Mouse (Mus musculus): ENCODE measurements around the gene Vps37d.
"Not testable (repeated sequence)": the region's sequence is repeated elsewhere in the genome, so short reads cannot be mapped to it uniquely, and the experiment has no call there.

Gene Vps37d

DNA sequence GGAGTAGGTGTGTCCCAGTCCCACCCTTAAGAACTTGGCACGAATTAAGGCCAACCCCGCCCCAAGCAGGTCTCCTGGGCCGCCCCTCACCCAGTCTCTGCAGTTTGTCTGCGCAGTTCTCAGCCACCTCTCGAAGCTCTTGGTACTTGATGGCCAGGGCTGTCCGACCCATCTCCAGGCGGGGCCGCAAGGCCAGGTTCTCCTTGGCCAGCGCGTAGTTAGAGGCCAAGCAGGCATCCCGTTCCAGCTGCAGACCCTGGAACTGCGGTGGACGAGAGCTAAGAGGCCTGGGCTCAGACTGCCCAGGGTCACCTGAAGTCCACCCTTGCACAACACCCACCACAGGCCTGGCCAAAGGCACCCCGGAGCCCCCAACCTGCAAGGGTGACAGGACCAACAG is 1.7 kb downstream of the Vps37d start:
- ATAC-seq (ENCODE audit: insufficient number of reproducible peaks, low FRiP score, low TSS enrichment): no peak

DNA sequence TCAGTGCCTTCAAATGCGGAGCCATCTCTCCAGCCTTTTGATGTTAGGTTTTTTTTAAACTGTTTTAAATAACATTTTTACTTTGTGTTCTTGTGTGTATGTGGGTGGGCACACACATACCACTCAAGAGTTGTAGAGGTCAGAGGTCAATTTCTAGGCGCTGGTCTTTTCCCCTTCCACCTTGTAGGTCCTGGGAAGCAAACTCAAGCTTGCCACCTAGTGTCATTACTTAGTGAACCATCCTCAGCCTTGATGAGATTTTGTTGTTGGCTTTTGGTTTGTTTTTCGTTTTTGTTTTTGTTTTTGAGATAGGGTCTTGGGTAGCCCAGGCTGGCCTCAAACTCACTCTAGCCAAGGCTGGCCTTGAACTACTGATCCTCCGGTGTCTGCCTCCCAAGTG is 2.4 kb downstream of the Vps37d start:
- no peak for ATAC-seq (ENCODE audit: insufficient number of reproducible peaks, low FRiP score, low TSS enrichment)

DNA sequence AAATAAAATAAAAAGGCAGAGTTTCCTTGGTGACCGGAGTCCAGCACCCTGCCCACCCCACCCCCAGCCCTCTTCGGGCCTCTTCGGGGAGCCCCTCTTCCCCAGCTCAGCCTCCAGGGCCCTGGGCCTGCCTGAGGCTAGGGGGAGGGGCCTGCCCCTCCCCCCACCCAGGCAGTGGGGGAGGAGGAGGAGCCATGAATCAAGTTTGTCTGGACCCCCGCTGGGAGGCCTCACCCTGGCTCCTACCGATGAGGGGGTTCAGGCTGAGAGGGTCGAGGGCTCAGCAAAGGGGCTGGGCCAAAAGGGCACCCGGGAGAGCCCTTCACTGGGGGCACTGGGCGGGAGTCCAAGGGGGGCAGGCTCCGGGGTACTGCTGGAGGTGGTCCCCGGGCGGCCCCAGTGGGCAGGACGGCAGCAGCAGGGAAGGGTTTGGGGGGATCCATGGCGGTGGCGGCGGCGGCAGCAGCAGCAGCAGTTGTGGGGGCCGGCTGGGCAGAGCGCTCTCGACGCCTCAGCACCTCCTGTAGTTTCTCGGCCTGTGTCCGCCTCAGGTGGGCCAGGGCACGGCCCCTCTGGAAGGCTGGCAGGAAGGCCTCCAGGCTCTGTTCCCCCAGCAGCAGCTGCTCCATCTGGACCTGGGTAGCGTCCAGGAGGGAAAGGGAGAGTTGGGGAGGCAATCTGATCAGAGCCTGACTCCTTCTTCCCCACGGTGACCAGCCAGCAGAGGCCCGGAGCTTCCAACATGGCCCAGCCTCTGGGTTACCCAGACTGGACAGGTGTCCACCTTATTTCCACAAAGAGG is 4.5 kb downstream of the Vps37d start:
- no peak for ATAC-seq (ENCODE audit: insufficient number of reproducible peaks, low FRiP score, low TSS enrichment)

DNA sequence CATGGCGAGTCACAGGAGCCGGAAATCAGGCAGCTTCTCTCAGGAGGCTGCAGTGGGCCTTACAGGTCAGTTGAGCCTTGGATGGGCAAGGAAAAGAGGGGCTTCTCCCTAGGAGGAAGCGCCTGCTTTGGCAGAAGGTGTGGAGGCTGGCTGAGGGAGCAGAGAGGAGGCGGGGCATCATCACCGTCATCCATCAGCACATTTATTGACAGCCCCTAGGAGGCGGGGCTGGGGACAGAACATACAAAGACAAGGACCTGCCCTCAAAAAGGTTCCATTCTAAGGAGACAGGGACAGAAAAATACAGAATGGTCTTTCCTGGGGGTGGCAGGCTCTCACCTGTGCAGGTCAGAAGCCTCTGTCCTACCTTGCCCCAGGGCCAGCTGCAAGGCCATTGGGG is 5.3 kb downstream of the Vps37d start:
- ATAC-seq (ENCODE audit: insufficient number of reproducible peaks, low FRiP score, low TSS enrichment): no peak

DNA sequence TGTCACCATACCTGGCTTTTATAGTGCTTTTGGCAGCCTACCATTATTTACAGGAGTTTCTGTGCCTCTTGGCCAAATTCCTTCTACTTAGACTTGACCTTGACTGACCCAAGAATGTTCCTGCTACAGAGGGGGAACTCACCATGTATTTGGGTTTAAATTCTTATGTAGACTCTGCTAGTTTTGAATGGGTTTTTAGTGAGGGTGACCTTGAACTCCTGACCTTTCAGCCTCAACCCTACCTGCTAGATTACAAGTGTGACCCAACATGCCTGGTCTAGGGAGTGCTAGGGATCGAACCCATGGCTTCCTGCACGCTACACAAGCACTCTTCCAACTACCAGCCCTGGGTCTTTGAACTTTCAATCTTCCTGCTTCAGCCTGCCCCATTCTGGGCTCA is 6.0 kb downstream of the Vps37d start:
- ATAC-seq (ENCODE audit: insufficient number of reproducible peaks, low FRiP score, low TSS enrichment): no peak

DNA sequence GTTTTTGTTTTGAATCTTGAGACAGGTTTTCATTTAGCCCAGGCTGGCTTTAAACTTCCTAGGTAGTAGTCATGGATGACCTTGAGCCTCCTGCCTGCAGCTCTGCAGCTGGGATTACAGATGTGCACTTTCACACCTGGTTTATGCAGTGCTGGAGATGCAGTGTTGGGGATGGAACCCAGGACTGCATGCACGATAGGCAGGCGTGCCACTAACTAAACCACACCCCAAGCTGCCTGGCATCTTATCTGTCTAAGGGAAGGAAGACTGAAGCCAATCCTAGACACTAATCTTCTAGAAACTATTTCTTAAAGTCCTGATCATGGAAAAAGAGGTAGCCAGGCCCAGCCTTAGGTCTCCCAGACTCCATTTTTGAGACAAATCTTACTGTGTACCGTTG is 7.6 kb downstream of the Vps37d start:
- ATAC-seq (ENCODE audit: insufficient number of reproducible peaks, low FRiP score, low TSS enrichment): no peak

DNA sequence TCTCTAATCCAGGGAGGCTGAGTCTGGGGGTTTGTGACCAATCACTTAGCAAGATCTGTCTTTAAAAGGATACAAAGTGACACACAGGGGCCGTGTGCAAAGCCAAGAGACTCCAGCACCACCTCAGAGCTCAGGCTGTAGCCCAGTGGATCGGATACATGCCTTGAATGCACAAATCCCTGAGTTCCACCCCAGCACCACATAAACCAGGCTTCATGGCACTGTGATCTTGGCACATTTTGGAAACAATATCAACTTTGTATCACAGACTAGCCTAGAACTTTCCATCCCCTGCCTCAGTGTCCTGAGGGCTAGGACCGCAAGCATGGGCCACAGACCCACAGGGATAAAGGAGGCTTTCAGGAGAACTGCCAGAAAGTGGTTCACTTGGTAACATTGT is 12.1 kb downstream of the Vps37d start:
- no peak for ATAC-seq (ENCODE audit: insufficient number of reproducible peaks, low FRiP score, low TSS enrichment)

DNA sequence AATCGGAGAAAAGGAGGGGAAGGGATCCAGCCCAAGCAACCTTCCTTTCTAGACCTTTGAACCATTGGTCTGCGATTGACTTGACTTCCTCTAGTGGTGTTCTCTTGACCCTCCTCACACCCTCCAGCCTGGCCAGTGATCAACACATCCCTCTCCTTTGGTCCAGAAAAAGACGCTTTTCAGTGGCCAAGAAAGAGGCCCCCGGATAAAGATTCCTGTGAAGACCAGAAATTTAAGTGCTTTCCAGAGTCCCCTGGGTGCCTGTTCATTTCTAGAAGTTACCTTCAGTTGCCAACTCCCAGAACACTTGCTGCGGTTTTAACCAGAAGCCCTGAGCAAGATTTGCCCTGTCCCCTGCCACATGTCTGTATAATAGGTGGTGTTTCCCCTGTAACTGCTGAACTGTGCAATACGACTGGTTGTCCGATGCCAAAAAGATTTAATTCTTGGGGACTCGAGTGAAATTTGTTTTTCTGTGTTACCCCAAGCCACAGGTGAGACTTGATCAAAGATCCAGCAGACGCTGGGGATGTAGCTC is 13.1 kb downstream of the Vps37d start, which contains the start of gene Bud23:
Gene Bud23, minus strand, starts transcription at position 51 of the 538 bp plus-strand sequence.
- ATAC-seq (ENCODE audit: insufficient number of reproducible peaks, low FRiP score, low TSS enrichment): not testable (repeated sequence)

DNA sequence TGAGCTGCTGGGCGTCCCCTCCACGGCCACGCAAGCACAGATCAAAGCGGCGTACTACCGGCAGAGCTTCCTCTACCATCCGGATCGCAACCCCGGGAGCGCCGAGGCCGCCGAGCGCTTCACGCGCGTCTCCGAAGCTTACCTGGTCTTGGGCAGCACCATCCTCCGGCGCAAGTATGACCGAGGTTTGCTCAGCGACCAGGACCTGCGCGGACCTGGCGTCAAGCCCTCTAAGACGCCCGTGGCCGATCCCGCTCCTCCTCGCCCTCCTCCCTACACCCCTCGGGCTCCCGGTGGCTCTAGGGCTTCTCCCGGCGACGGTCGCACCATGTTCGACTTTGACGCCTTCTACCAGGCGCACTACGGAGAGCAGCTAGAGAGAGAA is 13.7 kb downstream of the Vps37d start:
- peak; percentile 38; the same call in 1 of the 2 replicates for ATAC-seq (ENCODE audit: insufficient number of reproducible peaks, low FRiP score, low TSS enrichment)

DNA sequence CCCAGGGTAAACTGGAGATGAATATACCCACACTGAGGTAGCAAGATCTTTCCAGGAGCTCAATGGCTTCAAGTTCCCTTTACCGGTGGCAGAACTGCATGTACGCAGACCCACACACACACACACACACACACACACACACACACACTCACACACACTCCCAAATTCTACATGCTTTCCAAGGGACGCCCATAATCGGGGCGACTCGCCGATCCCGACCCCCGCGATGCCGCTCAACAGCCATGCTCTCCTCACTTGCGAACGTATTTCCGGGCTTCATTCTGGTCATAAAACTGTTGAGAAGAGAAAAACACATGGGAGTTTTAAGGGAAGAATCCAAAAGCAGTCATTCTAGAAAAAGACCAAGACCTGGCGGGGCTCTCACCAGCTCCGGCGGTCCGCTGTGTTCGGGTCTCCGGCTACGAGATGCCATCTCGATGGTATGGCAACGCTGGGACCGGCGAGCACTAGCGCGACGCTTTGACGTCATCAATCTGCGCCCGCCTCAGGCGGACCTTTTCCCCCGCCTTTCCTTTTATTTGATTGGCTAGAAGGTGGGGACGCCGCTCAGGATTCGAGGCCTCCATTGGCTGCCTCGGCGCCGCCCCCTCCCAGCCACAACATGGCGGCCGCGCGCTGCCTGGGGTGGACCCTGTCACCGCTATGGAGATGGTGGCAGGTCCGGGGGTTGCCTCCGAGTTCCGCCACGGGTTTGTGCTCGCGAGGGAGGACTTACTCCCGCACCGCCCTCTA is 14.3 kb downstream of the Vps37d start, which contains the start of gene Dnajc30:
Gene Dnajc30, plus strand, starts transcription at position 574 of the 753 bp plus-strand sequence.
- ATAC-seq (ENCODE audit: insufficient number of reproducible peaks, low FRiP score, low TSS enrichment): peak; percentile 97

DNA sequence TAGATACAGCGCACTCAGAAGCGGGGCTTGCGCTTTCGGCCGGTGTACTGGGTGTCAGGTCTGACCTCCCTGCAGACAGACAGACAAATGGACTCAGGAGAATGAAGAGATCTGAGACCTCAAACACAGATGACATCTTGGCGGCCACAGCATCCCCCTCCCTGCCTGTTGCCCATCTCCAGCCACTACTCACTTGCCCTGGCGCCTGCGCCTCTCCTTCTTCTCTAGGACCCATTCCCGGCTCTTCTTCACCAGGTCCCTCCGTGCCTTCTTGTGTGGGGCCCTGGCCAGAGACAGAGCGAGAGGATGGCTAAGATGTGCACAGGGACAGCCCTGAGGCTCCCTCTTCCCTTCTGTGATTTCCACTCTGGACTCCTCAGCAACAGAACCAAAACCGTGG is 24.7 kb downstream of the Vps37d start:
- no peak for ATAC-seq (ENCODE audit: insufficient number of reproducible peaks, low FRiP score, low TSS enrichment)

DNA sequence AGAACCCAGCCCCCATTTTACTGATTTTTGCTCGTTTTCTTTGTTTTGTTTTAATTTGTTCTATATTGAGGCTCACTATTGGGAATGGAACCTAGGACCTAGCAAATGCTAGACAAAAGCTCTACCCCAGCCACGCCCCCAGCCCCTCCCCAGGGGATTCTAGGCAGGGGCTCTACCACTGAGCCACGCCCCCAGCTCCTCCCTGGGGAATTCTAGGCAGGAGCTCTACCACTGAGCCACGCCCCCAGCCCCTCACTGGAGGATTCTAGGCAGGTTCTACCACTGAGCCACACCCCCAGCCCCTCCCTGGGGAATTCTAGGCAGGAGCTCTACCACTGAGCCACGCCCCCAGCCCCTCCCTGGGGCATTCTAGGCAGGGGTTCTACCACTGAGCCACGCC is 28.8 kb downstream of the Vps37d start:
- not testable (repeated sequence) for ATAC-seq (ENCODE audit: insufficient number of reproducible peaks, low FRiP score, low TSS enrichment)

DNA sequence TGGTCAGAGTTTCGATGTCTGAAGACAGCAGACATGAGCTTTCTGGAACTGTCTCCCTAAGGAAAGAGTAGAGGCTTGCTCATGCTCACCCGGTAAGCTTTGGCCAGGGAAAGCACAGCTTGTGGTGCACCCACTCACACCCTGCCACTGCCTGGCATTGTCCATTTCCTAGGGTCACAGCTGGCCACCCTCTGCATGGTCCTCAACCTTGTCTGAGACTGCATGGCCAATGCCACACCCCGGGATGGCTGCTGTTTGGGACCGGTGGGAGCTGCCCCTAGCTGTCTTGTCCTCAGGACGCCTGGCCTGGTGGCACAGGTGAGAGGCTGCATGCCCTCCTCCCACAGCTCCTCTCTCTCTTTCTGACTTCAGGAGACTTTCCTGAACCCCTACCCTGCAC is 29.5 kb downstream of the Vps37d start:
- ATAC-seq (ENCODE audit: insufficient number of reproducible peaks, low FRiP score, low TSS enrichment): no peak

DNA sequence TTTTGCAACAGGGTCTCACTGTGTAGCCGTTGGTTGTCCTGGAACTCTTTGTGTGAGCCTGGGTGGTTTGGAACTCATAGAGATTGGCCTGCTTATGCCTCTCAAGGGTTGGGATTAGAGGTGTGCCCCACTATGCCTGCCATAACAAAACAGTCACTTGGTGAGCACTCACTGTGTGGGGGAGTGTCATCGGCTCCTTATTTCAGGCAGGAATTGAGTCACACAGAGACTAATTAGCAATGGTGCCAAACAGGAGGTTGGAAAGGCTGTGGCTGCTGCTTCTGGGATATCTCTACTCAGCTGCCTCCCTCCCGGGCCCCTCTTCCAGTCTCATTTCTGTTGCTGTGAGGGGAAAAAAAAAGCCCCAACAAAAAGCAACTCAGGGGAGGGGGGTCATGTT is 33.5 kb downstream of the Vps37d start:
- ATAC-seq (ENCODE audit: insufficient number of reproducible peaks, low FRiP score, low TSS enrichment): no peak

DNA sequence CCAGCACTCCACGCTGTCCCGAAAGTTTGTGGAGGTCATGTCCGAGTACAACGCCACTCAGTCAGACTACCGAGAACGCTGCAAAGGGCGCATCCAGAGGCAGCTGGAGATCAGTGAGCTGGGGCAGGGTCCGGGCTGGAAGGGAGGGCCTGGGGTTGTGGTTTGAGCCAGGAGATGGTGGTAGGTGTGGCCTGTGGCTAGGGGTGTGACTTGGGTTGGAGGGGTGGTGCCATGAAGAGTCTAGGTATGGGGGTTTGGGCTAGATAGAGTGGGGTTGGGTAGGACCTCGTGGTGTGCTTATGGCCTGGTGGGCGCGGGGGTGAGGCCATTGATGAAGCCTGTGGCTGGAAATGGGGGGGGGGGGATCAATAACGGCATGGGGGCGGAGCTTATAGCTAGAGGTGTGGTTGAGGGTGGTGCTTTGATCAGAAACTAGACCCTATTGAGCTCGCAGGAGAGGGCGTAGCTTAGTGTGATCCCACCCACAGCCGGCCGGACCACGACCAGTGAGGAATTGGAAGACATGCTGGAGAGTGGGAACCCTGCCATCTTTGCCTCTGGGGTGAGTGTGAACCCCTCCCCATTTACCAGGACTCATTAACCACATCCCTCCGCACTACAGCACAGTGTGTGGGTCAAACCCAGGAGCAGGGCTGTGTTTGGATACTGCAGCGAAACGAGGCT is 35.8 kb downstream of the Vps37d start:
- ATAC-seq (ENCODE audit: insufficient number of reproducible peaks, low FRiP score, low TSS enrichment): no peak

DNA sequence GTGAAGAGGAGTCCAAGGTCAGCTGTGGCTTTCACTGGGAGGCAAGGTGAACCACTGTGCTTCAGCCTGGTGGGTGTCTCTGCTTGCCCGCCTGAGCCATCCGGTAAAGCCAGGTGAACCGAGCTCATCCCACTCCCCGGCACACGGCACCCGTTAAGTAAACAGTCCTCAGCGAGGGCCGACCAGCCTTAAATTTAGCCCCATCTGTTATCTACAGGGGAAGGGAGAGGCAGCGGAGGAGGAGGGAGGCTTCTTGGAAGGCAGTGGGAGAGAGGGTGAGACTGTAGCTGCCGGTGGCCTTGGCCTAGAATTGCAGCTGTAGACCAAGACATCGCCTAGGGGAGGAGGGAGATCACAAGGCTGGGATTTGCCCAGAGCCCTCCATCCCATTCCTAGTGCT is 37.3 kb downstream of the Vps37d start:
- no peak for ATAC-seq (ENCODE audit: insufficient number of reproducible peaks, low FRiP score, low TSS enrichment)

DNA sequence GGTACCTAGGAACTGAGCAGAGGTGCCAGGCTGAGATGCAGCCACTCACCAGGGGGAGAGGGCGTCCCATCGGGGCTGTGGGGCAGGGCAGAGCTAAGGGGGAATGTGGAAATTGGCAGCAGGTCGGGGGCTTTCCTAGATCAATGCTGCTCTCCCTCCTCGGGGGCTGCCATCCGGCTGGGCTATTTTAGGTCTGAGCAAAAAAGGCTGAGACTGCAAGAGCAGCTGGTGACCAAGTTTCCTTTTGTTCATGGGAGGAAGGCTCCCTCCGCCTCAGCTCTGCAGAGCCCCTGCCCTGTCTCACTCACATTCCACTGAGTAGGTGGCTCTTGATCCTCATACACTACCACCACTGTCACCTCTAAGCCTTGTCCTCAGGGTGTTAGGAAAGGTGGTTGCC is 38.0 kb downstream of the Vps37d start:
- no peak for ATAC-seq (ENCODE audit: insufficient number of reproducible peaks, low FRiP score, low TSS enrichment)

DNA sequence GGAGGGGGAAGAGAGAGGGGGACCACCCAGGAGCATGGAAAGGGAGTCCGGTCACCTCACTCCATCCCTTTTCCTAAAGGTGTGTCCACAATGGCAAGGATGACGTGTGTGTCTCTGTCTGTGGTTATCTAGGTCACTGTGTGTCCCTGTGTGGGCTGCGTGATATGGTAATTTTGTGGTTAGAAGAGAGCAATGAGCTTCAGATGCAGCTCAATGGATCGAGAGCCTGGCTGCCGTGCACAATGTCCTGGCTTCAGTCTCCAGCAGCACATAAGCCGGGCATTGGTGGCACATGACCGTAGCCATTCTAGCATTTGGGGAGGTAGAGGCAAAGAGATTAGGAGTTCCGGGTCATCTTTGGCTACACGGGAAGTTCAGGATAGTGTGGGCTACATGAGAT is 38.5 kb downstream of the Vps37d start:
- no peak for ATAC-seq (ENCODE audit: insufficient number of reproducible peaks, low FRiP score, low TSS enrichment)

DNA sequence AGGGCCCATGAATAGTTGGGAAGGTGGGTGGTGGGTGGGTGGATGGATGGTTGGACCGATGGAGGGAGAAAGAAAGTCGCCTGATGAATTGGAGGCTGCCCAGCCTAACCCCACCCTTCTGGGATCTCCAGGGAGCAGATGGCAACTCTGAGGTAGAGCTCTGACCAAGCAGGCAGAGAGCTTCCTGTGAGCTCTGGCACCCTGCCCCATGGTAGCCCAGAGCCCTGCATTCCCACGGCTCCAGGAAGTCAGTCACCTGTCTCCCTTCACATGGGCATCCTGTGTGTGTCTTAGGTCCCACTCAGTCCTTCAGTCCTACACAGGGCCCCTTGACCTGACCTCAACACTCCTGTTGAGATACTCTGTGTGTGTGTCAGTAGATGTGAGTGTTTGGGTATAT is 40.1 kb downstream of the Vps37d start:
- no peak for ATAC-seq (ENCODE audit: insufficient number of reproducible peaks, low FRiP score, low TSS enrichment)

DNA sequence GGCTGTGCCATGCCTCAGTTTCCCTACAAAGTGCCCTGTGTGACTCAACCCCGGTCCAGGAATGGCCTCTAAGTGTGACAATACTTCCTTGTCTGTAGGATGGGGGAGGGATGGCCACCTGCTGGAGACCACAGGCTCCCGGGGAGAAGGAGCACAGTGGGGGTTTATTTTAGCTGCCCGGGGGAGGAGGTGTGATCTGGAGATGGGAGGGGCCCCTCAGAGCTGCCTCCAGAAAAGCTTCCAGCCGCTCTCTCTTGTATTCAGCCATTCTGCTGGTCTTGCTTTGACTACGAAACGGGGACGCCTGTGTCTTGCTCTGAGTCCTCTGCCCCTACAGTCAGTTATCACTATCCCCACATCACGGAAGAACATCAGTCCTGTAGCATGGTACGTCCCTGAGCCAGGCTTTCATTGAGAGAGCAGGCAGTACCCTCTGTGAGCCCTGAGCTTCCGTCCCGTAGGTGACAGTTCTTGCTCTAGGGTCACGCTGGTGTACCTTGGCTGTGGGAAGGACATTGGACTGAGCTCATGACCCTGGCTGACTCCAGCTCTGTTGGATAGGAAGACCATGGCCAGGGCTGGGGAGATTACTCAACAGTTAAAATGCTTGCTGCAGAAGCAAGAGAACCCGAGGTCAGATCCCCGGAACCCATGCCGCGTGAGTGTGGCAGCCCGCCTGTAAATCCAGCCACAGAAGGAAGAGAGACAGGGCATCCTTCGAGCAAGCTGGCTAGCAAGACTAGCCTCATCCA is 42.3 kb downstream of the Vps37d start:
- no peak for ATAC-seq (ENCODE audit: insufficient number of reproducible peaks, low FRiP score, low TSS enrichment)
